Mouse (Mus musculus) heart, embryonic 16.5 days (tissue): ENCODE data around the gene Gm3448. TPM values are rescaled to one million over a fixed set of nuclear protein-coding genes. Genes with fewer than 3 reads are reported as not detected.

Experiments
- ATAC-seq: fragments of 200-750 bp; cut with Nextera tagmentation; replicated peaks from 2 replicates; pipeline ENCODE4 v1.8.0; 2017; ENCODE audit warnings: moderate number of reproducible peaks; ENCODE audit not compliant: insufficient read depth, low FRiP score; ENCODE audit errors: extremely low read depth
- H3K27ac ChIP-seq: fragments of 300-500 bp; sonication (generic); 2 replicates; pipeline ENCODE4 v1.5.1; 2014; ENCODE audit warnings: mild to moderate bottlenecking, low read length, control low read depth, moderate library complexity
- H3K27me3 ChIP-seq: fragments of 300-500 bp; sonication (generic); 2 replicates; pipeline ENCODE4 v1.6.1; 2014; ENCODE audit warnings: low read length, mixed read lengths; ENCODE audit not compliant: control insufficient read depth, insufficient read depth
- H3K36me3 ChIP-seq: fragments of 300-500 bp; sonication (generic); 2 replicates; pipeline ENCODE4 v1.6.1; 2014; ENCODE audit not compliant: control insufficient read depth, insufficient read depth
- H3K4me1 ChIP-seq: fragments of 300-500 bp; sonication (generic); 2 replicates; pipeline ENCODE4 v1.6.1; 2014; ENCODE audit warnings: low read length, mixed read lengths; ENCODE audit not compliant: control insufficient read depth, insufficient read depth
- H3K4me2 ChIP-seq: fragments of 300-500 bp; sonication (generic); 2 replicates; pipeline ENCODE4 v1.6.1; 2014; ENCODE audit warnings: low read depth, mild to moderate bottlenecking, control low read depth, low read length
- H3K4me3 ChIP-seq: fragments of 300-500 bp; sonication (generic); 2 replicates; pipeline ENCODE4 v1.5.1; 2014; ENCODE audit warnings: mild to moderate bottlenecking, control low read depth, low read length
- H3K9ac ChIP-seq: fragments of 300-500 bp; sonication (generic); 2 replicates; pipeline ENCODE4 v1.6.1; 2014; ENCODE audit warnings: low read length, control low read depth
- H3K9me3 ChIP-seq: fragments of 300-500 bp; sonication (generic); replicated peaks from 2 replicates; pipeline ENCODE4 v1.6.1; 2016; ENCODE audit warnings: low read length; ENCODE audit not compliant: control insufficient read depth
- WGBS: fragments of 180-500 bp; shearing (Covaris S2); extraction: QIAGEN DNeasy Blood & Tissue Kit; methylation state at CpG from one replicate; pipeline ENCODE4 v1.1.7; 2014; 5-methylcytosine and 5-hydroxymethylcytosine counted together
- polyA plus RNA-seq: library from polyadenylated mRNA; unstranded; fragments of >200 nt; fragmentation: Nextera tagmentation; extraction: Ambion mirVana; gene quantifications from 2 replicates; pipeline ENCODE4 v1.2.1, GENCODE M21; 2015

Gene Gm3448
- polyA plus RNA-seq, 1 experiment from 2014 or later = 2.0 TPM

DNA sequence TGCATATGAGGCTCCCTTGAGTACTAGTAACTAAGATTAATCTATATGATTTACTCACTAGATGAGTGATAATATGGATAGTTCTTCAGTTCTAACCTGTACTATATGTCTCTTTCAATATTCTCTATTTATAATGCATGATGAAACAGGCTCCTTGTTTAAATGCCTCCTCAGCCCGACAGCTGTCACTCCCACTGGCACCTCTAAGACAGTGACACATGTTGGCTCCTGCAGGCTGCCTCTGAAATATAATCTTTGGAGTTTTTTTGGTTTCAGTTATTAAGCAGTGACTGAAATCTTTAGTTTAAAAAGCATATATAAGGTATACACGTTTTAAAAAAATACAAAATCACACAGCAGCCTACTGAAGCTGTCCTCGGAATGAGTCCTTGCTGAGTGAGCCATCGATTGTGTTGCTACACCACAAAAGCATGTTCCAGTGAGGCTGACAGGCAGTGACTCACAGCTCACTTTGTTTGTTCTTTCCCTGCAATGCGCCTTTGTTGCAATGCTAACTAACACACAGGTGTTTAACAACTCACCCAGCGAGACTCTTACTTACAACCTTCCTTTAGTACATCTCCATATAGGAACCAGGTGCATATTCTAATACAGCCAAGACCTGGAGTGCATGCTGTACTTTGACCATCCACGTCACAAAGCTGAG lies 92.0 kb downstream of the Gm3448 start:
- no peak overlapping the region for H3K4me2 ChIP-seq
- no peaks in the 10 kb centered on the region for H3K9me3 ChIP-seq
- no peak overlapping the region for H3K4me3 ChIP-seq
- no peaks in the 10 kb centered on the region for H3K27me3 ChIP-seq
- H3K36me3 ChIP-seq = peaks cover 40% of the 10 kb centered on the region
- ATAC-seq = no peak
- H3K4me1 ChIP-seq = peaks cover 9% of the 10 kb centered on the region
- H3K27ac ChIP-seq = no peak overlapping the region
- H3K9ac ChIP-seq = no peak overlapping the region
- WGBS = 88% methylated on average over 7 of the region's 7 CpGs

Other genes with a start within 250 kb of the Gm3448 start
- 3.0 and 3.5 TPM in 2 replicates for gene Wdr27, start 98.4 kb downstream of the Gm3448 start, polyA plus RNA-seq
- gene 1600012H06Rik, start 98.4 kb downstream of the Gm3448 start, polyA plus RNA-seq = 28.8 and 30.2 TPM in 2 replicates
- 27.2 TPM in 2 replicates for gene Phf10, start 80.3 kb downstream of the Gm3448 start, polyA plus RNA-seq
- 6.3 and 6.4 TPM in 2 replicates for gene 9030025P20Rik, start 63.1 kb downstream of the Gm3448 start, polyA plus RNA-seq
- gene Gm3417, start 62.7 kb downstream of the Gm3448 start, polyA plus RNA-seq = 2.1 TPM in 1 of 2 replicates, not detected in the other
- 5.1 and 5.3 TPM in 2 replicates for gene Gm3435, start 31.4 kb downstream of the Gm3448 start, polyA plus RNA-seq
- gene Ermard, start 329 bp downstream of the Gm3448 start, polyA plus RNA-seq = 57.1 and 68.3 TPM in 2 replicates
- not detected in 2 replicates for gene Tcte3, start within 50 bp of the Gm3448 start, polyA plus RNA-seq